Mouse (Mus musculus) lung, embryonic 15.5 days (tissue): Measurements from ENCODE around the gene Dnajc17. TPM values are rescaled to one million over a fixed set of nuclear protein-coding genes. Genes with fewer than 3 reads are reported as not detected.
A peak's percentile ranks its signal among the peaks of the same experiment; 100 is the strongest.

Source experiments
- ATAC-seq: fragments of 200-750 bp; cut with Nextera tagmentation; 2 replicates; pipeline ENCODE4 v1.8.0; 2017; ENCODE audit warnings: moderate number of reproducible peaks, borderline replicate concordance; ENCODE audit not compliant: low FRiP score, low TSS enrichment; ENCODE audit errors: extremely low read depth
- H3K27ac ChIP-seq: fragments of 300-500 bp; sonication (generic); 2 replicates; pipeline ENCODE4 v1.5.1; 2015; ENCODE audit warnings: moderate library complexity, mild to moderate bottlenecking, inconsistent platforms
- H3K27me3 ChIP-seq: fragments of 300-500 bp; sonication (generic); 2 replicates; pipeline ENCODE4 v1.6.1; 2015; ENCODE audit warnings: inconsistent platforms
- H3K36me3 ChIP-seq: fragments of 300-500 bp; sonication (generic); 2 replicates; pipeline ENCODE4 v1.6.1; 2015; ENCODE audit warnings: inconsistent platforms
- H3K4me1 ChIP-seq: fragments of 300-500 bp; sonication (generic); 2 replicates; pipeline ENCODE4 v1.6.1; 2015; ENCODE audit warnings: inconsistent platforms
- H3K4me2 ChIP-seq: fragments of 300-500 bp; sonication (generic); 2 replicates; pipeline ENCODE4 v1.6.1; 2015; ENCODE audit warnings: inconsistent platforms, mild to moderate bottlenecking, moderate library complexity
- H3K4me3 ChIP-seq: fragments of 300-500 bp; sonication (generic); 2 replicates; pipeline ENCODE4 v1.5.1; 2015; ENCODE audit warnings: mild to moderate bottlenecking, inconsistent platforms
- H3K9ac ChIP-seq: fragments of 300-500 bp; sonication (generic); 2 replicates; pipeline ENCODE4 v1.6.1; 2015; ENCODE audit warnings: inconsistent platforms
- H3K9me3 ChIP-seq: fragments of 300-500 bp; sonication (generic); 2 replicates; pipeline ENCODE4 v1.6.1; 2016; ENCODE audit warnings: inconsistent platforms
- WGBS: fragments of 180-500 bp; shearing (Covaris S2); methylation state at CpG from one replicate; pipeline ENCODE4 v1.1.7; 2015; 5-methylcytosine and 5-hydroxymethylcytosine counted together
- polyA plus RNA-seq: library from polyadenylated mRNA; unstranded; fragments of >200 nt; fragmentation: Nextera tagmentation; extraction: Ambion mirVana; gene quantifications from 2 replicates; pipeline ENCODE4 v1.2.1, GENCODE M21; 2015

The Dnajc17 gene
- polyA plus RNA-seq, 1 experiment from 2014 or later: 19.5 TPM

DNA sequence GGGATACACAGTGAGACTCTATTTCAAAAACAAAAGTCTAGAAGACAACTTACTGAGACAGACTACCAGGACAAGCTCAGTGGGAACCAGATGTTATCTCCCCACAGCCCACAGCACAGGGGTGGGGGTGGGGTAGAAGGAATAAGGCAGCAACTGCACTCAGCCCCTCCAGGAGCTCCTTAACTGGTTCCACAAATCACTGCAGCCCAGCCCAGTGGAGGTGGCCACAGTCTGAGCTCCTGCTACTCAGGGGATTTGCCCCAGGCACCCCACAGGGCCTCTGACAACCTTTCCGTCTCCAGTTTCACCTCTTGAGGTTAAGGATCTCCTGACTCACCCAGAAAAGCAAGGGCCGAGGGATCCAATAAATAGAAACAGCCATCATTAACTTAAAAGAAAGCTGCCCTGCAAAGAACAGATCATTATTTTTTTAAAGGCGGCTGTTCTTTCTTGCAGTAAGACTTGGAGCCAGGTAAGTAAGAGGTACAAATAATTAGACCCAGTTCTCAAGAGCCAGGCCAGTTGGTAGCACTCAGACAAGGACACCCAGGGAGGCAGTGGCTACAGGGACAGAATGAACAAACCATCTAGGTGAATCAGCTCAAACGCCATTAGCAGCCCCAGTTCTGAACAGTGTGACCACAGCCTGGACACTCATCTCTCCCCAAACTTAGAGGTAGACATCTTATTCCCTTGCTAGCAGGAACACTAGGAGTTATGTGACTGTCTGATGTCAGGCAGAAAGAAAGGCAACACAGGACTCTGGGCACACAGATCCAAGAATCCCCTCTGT is 12.1 kb downstream of the Dnajc17 start:
- no peaks in the 10 kb centered on the region for H3K27me3 ChIP-seq
- no peak overlapping the region for H3K4me2 ChIP-seq
- no peak overlapping the region for H3K9ac ChIP-seq
- no peaks in the 10 kb centered on the region for H3K4me1 ChIP-seq
- no peak overlapping the region for H3K4me3 ChIP-seq
- no peaks in the 10 kb centered on the region for H3K9me3 ChIP-seq
- H3K27ac ChIP-seq: no peak overlapping the region
- no peaks in the 10 kb centered on the region for H3K36me3 ChIP-seq
- WGBS: 32% methylated on average over 4 of the region's 4 CpGs
- no peak for ATAC-seq

DNA sequence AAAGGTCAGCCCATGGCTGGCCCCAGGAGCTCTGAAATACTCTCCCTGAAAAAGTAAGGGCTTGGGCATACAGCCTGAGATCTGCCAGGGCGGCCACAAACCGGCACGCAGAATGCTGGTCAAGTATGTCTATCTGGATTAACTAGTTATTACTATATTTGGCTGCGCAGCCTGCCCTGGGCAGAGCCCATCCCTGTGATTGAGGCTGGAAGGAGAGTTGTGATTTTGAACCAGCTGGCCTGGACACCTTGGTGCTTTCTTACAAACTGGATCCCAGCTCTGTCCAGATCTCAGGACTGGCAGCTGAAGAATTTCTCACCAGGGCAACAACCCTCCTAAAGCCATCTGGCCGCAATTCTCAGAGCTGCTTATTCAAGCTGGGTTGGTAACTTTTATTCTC is 14.5 kb downstream of the Dnajc17 start:
- Histone ChIP-seq H3K4me3 (no peak overlapping the region), H3K4me2 (no peak overlapping the region), H3K36me3 (no peaks in the 10 kb centered on the region), H3K4me1 (peaks cover 2% of the 10 kb centered on the region; the same call in 1 of the 2 replicates), H3K9me3 (no peaks in the 10 kb centered on the region), H3K9ac (no peak overlapping the region), H3K27me3 (no peaks in the 10 kb centered on the region), H3K27ac (no peak overlapping the region)
- 83% methylated on average over 5 of the region's 5 CpGs for whole genome bisulfite sequencing
- no peak for ATAC-seq

DNA sequence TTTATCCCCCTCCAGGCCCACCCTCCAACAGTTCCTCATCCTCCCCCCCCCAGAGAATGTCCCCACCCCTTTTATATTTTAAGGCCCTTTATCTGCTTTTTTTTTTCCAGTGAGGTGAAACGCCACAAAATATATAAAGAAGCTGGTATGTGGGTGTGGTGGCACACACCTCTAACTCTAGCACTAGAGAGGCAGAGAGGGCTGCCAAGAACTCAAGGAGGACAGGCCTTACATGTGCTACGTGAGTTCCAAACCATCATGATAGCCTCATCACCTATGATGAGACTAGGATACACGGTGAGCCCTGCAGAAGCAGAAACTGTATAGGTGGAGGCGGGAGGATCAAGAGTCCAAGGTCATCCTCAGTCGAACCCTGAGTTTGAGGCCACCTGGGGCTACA is 17.6 kb downstream of the Dnajc17 start:
- ATAC-seq: no peak
- Histone ChIP-seq H3K9me3 (no peaks in the 10 kb centered on the region), H3K27ac (no peak overlapping the region), H3K4me1 (peaks cover 5% of the 10 kb centered on the region; the same call in 1 of the 2 replicates), H3K4me2 (no peak overlapping the region), H3K4me3 (no peak overlapping the region), H3K9ac (no peak overlapping the region), H3K36me3 (no peaks in the 10 kb centered on the region), H3K27me3 (no peaks in the 10 kb centered on the region)
- WGBS: 77% methylated on average over 5 of the region's 5 CpGs

DNA sequence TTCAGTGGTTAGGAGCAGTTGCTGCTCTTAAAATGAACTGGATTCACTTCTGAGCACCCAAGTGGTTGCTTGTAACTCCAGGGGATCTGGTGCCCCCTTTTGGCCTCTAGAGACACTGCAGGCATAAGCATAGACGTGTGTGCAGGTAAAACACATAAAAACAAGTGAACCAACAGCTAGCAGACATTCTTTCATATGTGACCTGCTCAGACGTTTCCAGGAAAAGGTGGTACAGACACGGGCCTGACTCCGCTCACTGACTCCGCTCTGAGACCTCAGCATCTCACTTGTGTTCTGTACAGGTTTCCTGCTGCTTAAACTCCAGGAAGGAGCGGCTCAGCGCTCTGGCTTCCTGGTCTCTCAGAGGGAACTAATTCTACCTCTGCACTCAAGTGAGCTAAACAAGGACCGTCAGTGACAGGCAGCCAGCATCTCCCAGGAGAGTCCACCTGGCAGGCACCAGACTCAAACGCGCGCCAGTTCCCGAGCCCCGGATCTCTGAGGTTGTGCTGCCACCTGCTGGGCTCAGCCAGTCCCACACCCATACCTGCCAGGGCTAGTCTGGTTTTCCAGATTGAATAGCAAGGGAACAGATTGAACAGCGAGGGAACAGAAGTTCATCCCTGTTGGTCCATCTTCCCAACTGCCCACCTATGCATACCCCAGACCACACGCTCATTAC is 19.4 kb downstream of the Dnajc17 start:
- H3K4me3 ChIP-seq: peak overlapping the region; percentile 28
- peak; percentile 57; the same call in 1 of the 2 replicates for ATAC-seq
- H3K4me1 ChIP-seq: peaks cover 5% of the 10 kb centered on the region; the same call in 1 of the 2 replicates
- no peak overlapping the region for H3K9ac ChIP-seq
- H3K9me3 ChIP-seq: no peaks in the 10 kb centered on the region
- peak overlapping the region; percentile 59 for H3K4me2 ChIP-seq
- peaks cover 6% of the 10 kb centered on the region; the same call in 1 of the 2 replicates for H3K36me3 ChIP-seq
- H3K27me3 ChIP-seq: no peaks in the 10 kb centered on the region
- 6% methylated on average over 15 of the region's 15 CpGs for WGBS
- no peak overlapping the region for H3K27ac ChIP-seq

DNA sequence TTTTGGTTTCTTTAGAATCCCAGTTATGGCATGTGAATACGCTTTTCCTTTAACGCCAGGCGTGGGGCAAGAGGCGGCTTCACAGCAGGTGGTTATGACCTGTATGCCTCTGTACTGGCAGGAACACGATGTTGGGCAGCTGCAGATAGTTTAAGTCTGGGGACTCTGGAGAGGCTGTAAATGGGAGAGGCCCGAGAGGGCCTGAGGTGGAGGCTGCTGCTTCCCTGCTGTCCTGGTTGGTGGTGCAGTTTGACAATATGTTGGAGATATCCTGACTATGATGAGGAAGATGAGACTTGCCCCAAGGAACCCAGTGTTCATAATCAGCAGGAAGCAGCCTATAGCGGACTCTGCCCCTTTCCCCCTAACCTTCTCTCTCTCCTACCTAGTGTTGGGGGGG is 25.7 kb downstream of the Dnajc17 start:
- ATAC-seq: no peak
- Histone ChIP-seq H3K9ac (no peak overlapping the region), H3K4me1 (no peaks in the 10 kb centered on the region), H3K27me3 (no peaks in the 10 kb centered on the region), H3K4me3 (no peak overlapping the region), H3K9me3 (no peaks in the 10 kb centered on the region), H3K4me2 (no peak overlapping the region), H3K36me3 (peaks cover 16% of the 10 kb centered on the region; the same call in 1 of the 2 replicates), H3K27ac (no peak overlapping the region)
- 83% methylated on average over 7 of the region's 7 CpGs for WGBS

DNA sequence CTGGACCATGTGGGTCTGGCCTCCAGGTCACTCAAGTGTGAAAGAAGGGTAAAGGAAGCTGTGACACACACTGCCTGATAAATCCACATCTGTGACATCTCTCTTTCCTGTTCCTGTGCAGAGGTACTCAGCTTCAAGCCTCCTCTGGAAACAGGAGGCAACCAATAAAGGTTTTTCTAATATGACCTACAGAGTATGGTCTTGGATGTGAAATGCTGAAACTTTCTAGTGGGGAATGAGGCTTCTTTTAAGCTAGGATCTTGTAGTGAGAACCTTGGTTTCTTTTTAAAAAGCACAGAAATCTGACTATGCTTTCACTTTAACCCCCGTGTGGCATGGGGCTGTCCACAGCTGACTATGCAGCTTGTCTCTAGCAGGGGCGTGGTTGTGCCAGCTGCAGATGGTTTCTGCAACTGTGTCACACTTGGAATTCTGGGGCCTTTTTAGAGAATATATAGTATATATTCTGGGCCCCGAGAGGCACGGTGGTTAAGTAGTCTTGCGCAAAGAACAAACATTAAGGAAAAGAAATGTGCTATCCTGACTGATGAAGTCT is 31.1 kb downstream of the Dnajc17 start:
- H3K4me2 ChIP-seq: no peak overlapping the region
- WGBS: 70% methylated on average over 5 of the region's 5 CpGs

DNA sequence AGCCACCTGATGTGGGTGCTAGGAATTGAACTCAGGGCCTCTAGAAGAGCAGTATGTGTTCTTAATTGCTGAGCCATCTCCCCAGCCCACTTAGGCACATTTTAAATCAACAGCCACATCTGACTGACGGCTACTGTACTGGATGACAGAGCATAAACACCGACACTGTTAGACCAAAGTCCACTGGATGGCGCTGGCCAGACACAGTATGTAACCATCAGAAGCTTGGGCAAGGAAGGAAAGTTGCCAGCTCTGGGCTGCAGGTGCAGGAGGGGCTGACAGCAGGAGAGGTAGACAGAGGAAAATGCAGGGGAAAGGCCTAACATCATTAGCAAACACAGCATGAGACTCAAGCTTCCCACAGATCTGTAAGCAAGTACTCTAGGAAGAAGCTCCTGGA is 31.8 kb downstream of the Dnajc17 start:
- Histone ChIP-seq H3K27ac (no peak overlapping the region), H3K9ac (no peak overlapping the region), H3K4me3 (no peak overlapping the region), H3K4me1 (peaks cover 17% of the 10 kb centered on the region), H3K27me3 (no peaks in the 10 kb centered on the region), H3K9me3 (no peaks in the 10 kb centered on the region), H3K4me2 (no peak overlapping the region), H3K36me3 (0 out of 2 replicates have a peak, but pooled peaks cover 4% of the 10 kb centered on the region)
- WGBS: 55% methylated on average over 3 of the region's 3 CpGs
- ATAC-seq: no peak

More for the DNA sequence above, 31.1 kb downstream of the Dnajc17 start:
- H3K4me3 ChIP-seq: no peak overlapping the region
- no peaks in the 10 kb centered on the region for H3K27me3 ChIP-seq
- peaks cover 15% of the 10 kb centered on the region for H3K4me1 ChIP-seq
- ATAC-seq: no peak
- H3K9me3 ChIP-seq: no peaks in the 10 kb centered on the region
- H3K9ac ChIP-seq: no peak overlapping the region
- H3K27ac ChIP-seq: no peak overlapping the region
- H3K36me3 ChIP-seq: 0 out of 2 replicates have a peak, but pooled peaks cover 4% of the 10 kb centered on the region

DNA sequence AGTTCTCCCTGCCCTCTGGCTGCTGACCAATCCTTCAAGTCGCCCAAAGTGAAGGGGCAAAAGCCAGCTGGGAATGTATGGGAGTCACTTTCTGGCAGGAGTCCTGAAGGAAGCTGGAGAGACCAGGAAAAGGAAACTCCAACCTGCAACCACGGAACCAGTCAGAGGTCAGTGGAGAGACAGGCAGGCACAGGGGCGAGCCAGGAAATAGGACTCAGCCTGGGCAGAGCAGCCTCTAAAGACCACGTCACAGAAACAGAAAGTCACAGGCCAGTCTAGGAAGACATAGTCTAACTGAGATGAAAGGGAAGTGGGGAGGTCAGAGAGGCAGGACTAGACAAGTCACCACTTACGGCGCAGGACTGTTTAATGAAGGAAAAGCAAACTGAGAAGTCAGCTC is 33.0 kb downstream of the Dnajc17 start:
- ATAC-seq: no peak
- 0 out of 2 replicates have a peak, but pooled peaks cover 4% of the 10 kb centered on the region for H3K36me3 ChIP-seq
- WGBS: 41% methylated on average over 6 of the region's 6 CpGs
- no peaks in the 10 kb centered on the region for H3K9me3 ChIP-seq
- H3K4me1 ChIP-seq: peaks cover 17% of the 10 kb centered on the region
- no peak overlapping the region for H3K4me3 ChIP-seq
- H3K4me2 ChIP-seq: no peak overlapping the region
- no peaks in the 10 kb centered on the region for H3K27me3 ChIP-seq
- H3K9ac ChIP-seq: no peak overlapping the region
- H3K27ac ChIP-seq: peak overlapping the region; percentile 20; the same call in 1 of the 2 replicates

DNA sequence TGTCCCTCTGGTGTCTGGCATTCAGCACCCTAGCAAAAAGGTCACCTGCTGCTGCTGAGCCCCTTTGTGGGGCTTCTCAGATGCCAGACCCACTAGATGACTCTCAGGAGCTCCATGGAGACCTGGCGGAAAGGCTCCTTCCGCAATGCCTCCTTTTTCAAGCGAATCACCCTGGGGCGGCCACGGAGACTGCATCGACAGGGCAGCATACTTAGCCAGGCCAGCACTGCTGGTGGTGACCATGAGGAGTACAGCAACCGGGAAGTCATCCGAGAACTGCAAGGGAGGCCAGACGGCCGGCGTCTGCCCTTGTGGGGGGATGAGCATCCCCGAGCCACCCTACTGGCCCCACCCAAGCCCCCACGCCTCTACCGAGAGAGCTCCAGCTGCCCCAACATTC is 33.7 kb downstream of the Dnajc17 start:
- Histone ChIP-seq H3K27me3 (no peaks in the 10 kb centered on the region), H3K9ac (no peak overlapping the region), H3K27ac (no peak overlapping the region), H3K36me3 (0 out of 2 replicates have a peak, but pooled peaks cover 4% of the 10 kb centered on the region), H3K4me3 (no peak overlapping the region), H3K9me3 (no peaks in the 10 kb centered on the region), H3K4me2 (no peak overlapping the region), H3K4me1 (peaks cover 17% of the 10 kb centered on the region)
- ATAC-seq: no peak
- 71% methylated on average over 14 of the region's 14 CpGs for WGBS

DNA sequence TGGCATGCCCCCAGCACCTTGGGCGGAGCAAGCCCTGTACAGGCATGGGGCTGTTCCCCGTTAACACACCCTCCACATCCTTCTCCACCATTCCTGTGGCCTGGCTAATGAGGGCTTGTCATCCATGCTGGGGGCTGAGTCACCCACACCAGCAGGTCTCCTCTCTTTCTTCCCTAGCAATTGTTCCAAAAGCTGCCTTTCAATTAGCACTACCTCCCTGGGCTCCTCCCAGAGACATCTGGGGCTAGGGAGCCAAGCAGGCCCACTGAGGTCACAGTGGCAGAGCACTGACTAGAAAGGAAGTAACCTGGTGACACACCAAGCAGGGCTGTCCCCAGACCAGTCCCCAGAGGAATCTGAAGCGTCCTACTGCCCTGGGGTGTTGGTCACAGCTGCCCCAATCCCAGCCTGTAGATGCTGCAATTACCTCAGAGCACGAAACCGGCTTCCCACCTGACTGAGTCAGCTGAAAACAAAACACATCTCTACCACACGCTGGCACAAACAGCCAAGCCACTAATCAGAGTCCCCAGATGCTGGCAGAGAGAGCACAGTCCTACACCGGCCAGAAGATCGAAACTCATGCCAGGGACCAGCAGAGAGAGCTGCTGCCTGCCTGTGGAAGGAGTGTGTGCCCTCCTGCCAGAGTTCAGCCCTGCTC is 34.5 kb downstream of the Dnajc17 start, which contains the start of gene Gm14137:
Gene Gm14137 (plus strand): TSS at position 519 of the 661 bp plus-strand sequence.
- H3K4me3 ChIP-seq: no peak within 1 kb of the TSS
- H3K9ac ChIP-seq: no peak within 1 kb of the TSS
- no peak within 1 kb of the TSS for H3K4me2 ChIP-seq
- H3K4me1 ChIP-seq: peaks cover 17% of the 10 kb centered on the region
- no peak for ATAC-seq
- H3K27me3 ChIP-seq: no peaks in the 10 kb centered on the region
- WGBS: 63% methylated on average over 8 of the region's 8 CpGs
- H3K27ac ChIP-seq: peak within 1 kb of the TSS; percentile 20; the same call in 1 of the 2 replicates
- 0 out of 2 replicates have a peak, but pooled peaks cover under 1% of the 10 kb centered on the region for H3K36me3 ChIP-seq
- no peaks in the 10 kb centered on the region for H3K9me3 ChIP-seq

DNA sequence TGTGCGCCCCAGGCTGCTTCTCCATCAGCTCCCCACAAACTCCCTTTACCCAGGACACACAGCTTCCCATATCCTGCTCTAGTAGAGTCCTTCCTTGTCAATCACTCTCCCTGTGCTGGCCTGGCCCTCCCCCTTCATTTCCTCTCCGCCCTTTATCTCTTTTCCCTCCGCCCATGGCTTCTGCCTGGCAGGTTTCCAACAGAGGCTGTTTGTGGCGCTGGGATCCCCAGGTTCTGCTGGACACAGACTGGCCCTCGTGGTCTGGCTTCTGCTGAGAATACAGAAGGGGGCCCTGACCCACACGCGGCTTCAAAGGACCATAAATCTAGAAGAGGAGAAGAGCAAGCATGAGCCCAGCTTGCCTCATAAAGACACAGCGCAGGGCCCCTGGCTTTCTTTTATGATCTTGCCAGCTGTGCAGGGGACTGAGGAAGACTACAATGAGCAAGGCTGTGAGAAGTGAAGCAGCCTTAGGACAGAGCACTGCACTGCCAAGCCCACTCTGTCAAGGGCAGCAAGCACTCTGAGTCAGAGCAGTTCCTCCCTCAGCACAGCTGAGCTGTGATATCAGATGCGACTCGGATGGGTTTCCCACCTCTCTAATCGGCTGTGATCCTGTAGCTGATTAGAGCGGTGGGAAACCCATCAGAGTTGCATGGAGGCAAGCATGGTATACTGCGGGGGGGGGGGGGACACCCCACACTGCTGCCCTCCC is 35.6 kb downstream of the Dnajc17 start:
- no peak overlapping the region for H3K9ac ChIP-seq
- 15% methylated on average over 13 of the region's 13 CpGs for WGBS
- H3K4me3 ChIP-seq: no peak overlapping the region

More for the DNA sequence above, 35.6 kb downstream of the Dnajc17 start:
- Histone ChIP-seq H3K27ac (peak overlapping the region; percentile 19; the same call in 1 of the 2 replicates), H3K36me3 (no peaks in the 10 kb centered on the region), H3K4me2 (peak overlapping the region; percentile 43), H3K27me3 (0 out of 2 replicates have a peak, but pooled peaks cover 2% of the 10 kb centered on the region), H3K4me1 (peaks cover 19% of the 10 kb centered on the region), H3K9me3 (no peaks in the 10 kb centered on the region)
- peak; percentile 72 for ATAC-seq
